Mouse (Mus musculus) CH12.LX (cell line): Measurements from ENCODE around the gene D630045J12Rik.

Experiments
- CTCF ChIP-seq, 2 experiments: IDR thresholded peaks in 1 of 2; conservative IDR thresholded peaks in 1 of 2; 2 replicates each; pipeline ENCODE4 v1.5.1; 2011 to 2012; ENCODE audit warnings: low read depth in 2 of 2, low read length in 2 of 2, improper control_type of control experiment in 1 of 2, inconsistent platforms in 1 of 2, mild to moderate bottlenecking in 1 of 2, moderate library complexity in 1 of 2
- MAX ChIP-seq: IDR thresholded peaks from 2 replicates; pipeline ENCODE4 v1.6.1; 2011; ENCODE audit warnings: low read length, improper control_type of control experiment
- MAZ ChIP-seq: IDR thresholded peaks from 2 replicates; pipeline ENCODE4 v1.6.1; 2012; ENCODE audit warnings: low read depth, mild to moderate bottlenecking, inconsistent platforms, low read length, improper control_type of control experiment, moderate library complexity
- POLR2A ChIP-seq: IDR thresholded peaks from 2 replicates; pipeline ENCODE4 v1.6.1; 2011; ENCODE audit warnings: low read depth, mild to moderate bottlenecking, improper control_type of control experiment, low read length
- TCF12 ChIP-seq: IDR thresholded peaks from 2 replicates; pipeline ENCODE4 v1.6.1; 2014; ENCODE audit warnings: low read depth, mild to moderate bottlenecking, inconsistent platforms, low read length, improper control_type of control experiment
- ZC3H11A ChIP-seq: IDR thresholded peaks from 2 replicates; pipeline ENCODE4 v1.6.1; 2012; ENCODE audit warnings: low read depth, mild to moderate bottlenecking, inconsistent platforms, low read length, improper control_type of control experiment

- no peak for TF ChIP-seq MAX
- TF ChIP-seq POLR2A = no peak
- TF ChIP-seq CTCF (conservative IDR thresholded peaks at IDR 0.05 in 1 of 2, IDR thresholded peaks at IDR 0.05 in 1 of 2; ENCODE audit: low read depth in 2 of 2, low read length in 2 of 2) = no peak
- TF ChIP-seq TCF12 = no peak
- no peak for TF ChIP-seq MAZ
- no peak for TF ChIP-seq ZC3H11A
These were observed 58.5 kb downstream of the D630045J12Rik start for GRCm38 (mm10) chr6:38195306-38195705.
